Mouse (Mus musculus): Measurements from ENCODE around the gene Tgif2. TPM values are rescaled to one million over a fixed set of nuclear protein-coding genes. Genes with fewer than 3 reads are reported as not detected.
"Not testable (repeated sequence)": the region's sequence is repeated elsewhere in the genome, so short reads cannot be mapped to it uniquely, and the experiment has no call there.

The Tgif2 gene
- polyA plus RNA-seq, 1 experiment from 2014 or later = 0.11 TPM

DNA sequence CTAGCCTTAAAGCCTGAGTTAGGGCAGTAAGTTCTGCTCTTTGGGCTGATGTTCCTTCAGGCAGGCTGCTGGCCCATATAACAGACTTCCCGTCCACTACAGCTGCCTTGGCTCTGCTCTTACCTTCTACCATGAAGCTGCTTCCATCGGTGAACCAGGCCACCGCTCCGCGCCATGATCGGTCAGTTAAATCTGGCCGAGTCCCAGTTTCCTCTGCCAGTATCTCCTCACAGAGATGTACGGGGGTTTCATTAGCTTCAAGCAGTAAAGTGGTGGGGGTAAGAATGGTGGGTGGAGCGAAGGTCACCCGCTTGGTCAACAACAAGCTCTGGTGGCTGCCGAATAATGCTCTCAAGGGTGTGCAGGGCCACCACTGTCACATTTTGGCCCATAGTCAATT, 5.5 kb upstream of the Tgif2 start:
- Histone ChIP-seq H3K27ac (no peak overlapping the region), H3K4me3 (ENCODE audit: inconsistent target) (no peak overlapping the region), H3K36me3 (ENCODE audit: inconsistent target) (no peaks in the 10 kb centered on the region), H3K79me2 (ENCODE audit: inconsistent target) (no peaks in the 10 kb centered on the region)
- 96% methylated on average over 11 of the region's 11 CpGs for WGBS (ENCODE audit: missing documents)

DNA sequence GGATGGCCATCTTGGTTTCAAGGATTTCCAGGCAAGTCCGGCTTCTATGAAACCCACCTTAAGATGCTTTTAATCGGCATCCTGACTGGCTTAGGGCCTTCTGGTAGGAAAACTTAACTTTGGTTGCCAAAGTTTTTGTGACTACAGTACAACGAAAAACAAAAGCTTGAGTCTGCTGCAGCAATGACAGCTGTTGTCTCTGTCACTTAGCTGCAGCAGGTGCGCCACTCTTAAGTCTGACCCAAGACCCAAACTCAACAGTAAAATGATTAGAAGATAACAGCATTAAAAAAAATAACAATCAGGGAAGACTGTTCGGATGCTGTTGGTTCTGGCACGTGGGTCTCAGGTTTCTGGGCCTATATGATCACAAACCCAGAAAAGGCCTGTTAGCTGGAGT, 968 bp upstream of the Tgif2 start:
- Histone ChIP-seq H3K36me3 (ENCODE audit: inconsistent target) (no peaks in the 10 kb centered on the region), H3K27ac (no peak overlapping the region), H3K79me2 (ENCODE audit: inconsistent target) (no peaks in the 10 kb centered on the region), H3K4me3 (ENCODE audit: inconsistent target) (no peak overlapping the region)
- 93% methylated on average over 6 of the region's 6 CpGs for WGBS (ENCODE audit: missing documents)

DNA sequence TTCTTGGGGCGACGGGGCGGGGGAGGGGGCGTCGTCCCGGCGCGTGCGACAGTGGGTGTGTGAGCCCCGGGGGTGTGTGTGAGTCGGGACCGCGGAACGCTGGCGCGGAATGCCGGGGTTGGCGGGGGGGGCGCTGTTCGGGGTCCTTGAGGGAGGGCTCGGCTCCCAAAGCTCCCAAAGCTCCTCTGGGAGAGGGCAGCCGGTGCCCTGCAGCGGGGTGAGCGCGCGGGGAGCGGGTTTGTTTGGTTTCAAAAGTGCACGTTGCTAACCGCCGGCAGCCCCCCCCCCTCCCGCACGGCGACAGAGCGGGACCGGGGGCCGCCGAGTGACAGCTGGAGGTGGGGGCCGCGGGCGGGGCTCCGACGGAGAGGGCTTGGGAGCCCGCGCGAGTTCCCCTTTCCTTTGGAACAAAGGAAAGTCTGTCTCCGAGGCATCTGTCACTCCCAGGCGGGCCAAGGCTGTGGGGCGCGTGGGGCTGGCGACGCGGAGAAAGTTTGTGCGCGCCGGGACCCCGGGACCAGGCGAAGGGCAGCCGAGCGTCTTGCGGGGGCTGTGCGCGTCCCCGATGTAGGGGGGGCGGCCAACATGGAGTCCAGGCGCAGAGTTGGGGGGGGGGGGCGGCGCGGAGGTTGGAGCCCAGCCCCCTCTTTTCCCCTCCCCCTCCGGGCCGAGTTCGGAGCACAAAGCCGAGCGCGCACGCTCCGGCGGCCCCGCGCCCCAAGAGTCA, 657 bp downstream of the Tgif2 start:
- H3K27ac ChIP-seq = no peak overlapping the region
- H3K79me2 ChIP-seq (ENCODE audit: inconsistent target) = no peaks in the 10 kb centered on the region
- H3K36me3 ChIP-seq (ENCODE audit: inconsistent target) = no peaks in the 10 kb centered on the region
- under 1% methylated on average over 72 of the region's 79 CpGs for WGBS (ENCODE audit: missing documents)
- no peak overlapping the region for H3K4me3 ChIP-seq (ENCODE audit: inconsistent target)

- 6% methylated on average over 32 of the region's 42 CpGs for WGBS (ENCODE audit: missing documents)
- H3K27ac ChIP-seq = no peak overlapping the region
Observed at GRCm38 (mm10) chr2:156841028-156841840, 1.4 kb downstream of the Tgif2 start.

GRCm38 (mm10) chr2:156841841-156842706, 2.3 kb downstream of the Tgif2 start:
- H3K4me3 ChIP-seq (ENCODE audit: inconsistent target) = no peak overlapping the region
- H3K27ac ChIP-seq = no peak overlapping the region
- 61% methylated on average over 20 of the region's 20 CpGs for WGBS (ENCODE audit: missing documents)
- H3K36me3 ChIP-seq (ENCODE audit: inconsistent target) = no peaks in the 10 kb centered on the region
- no peaks in the 10 kb centered on the region for H3K79me2 ChIP-seq (ENCODE audit: inconsistent target)

More at GRCm38 (mm10) chr2:156841028-156841840, 1.4 kb downstream of the Tgif2 start:
- Histone ChIP-seq H3K4me3 (ENCODE audit: inconsistent target) (no peak overlapping the region), H3K36me3 (ENCODE audit: inconsistent target) (no peaks in the 10 kb centered on the region), H3K79me2 (ENCODE audit: inconsistent target) (no peaks in the 10 kb centered on the region)

- WGBS (ENCODE audit: missing documents) = 96% methylated on average over 8 of the region's 11 CpGs
- Histone ChIP-seq H3K4me3 (ENCODE audit: inconsistent target) (no peak overlapping the region), H3K79me2 (ENCODE audit: inconsistent target) (no peaks in the 10 kb centered on the region), H3K27ac (no peak overlapping the region), H3K36me3 (ENCODE audit: inconsistent target) (no peaks in the 10 kb centered on the region)
Observed at GRCm38 (mm10) chr2:156842711-156843110, 2.9 kb downstream of the Tgif2 start.

GRCm38 (mm10) chr2:156843331-156843730, 3.5 kb downstream of the Tgif2 start:
- 94% methylated on average over 10 of the region's 10 CpGs for whole genome bisulfite sequencing (ENCODE audit: missing documents)
- H3K27ac ChIP-seq = no peak overlapping the region
- no peak overlapping the region for H3K4me3 ChIP-seq (ENCODE audit: inconsistent target)
- H3K36me3 ChIP-seq (ENCODE audit: inconsistent target) = no peaks in the 10 kb centered on the region
- H3K79me2 ChIP-seq (ENCODE audit: inconsistent target) = no peaks in the 10 kb centered on the region

DNA sequence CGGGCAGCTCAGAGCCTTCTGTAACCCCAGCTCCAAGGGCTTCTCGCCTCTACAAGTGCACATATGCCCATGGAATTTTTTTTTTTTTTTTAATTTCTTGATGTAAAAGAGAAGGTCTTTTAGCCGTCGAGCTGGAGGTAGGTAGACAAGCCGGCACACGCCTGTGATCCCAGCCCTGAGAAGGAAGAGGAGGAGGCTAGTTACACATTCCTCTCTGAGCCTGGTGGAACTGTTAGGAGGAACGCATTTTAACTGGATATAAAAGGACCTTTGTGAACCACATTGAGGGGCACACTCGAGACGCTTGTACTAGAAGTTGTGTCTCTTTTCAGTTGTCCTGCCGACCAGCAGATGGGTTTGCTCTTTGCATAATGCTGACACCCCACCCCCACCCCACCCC, 4.9 kb downstream of the Tgif2 start:
- H3K79me2 ChIP-seq (ENCODE audit: inconsistent target) = no peaks in the 10 kb centered on the region
- no peak overlapping the region for H3K27ac ChIP-seq
- no peaks in the 10 kb centered on the region for H3K36me3 ChIP-seq (ENCODE audit: inconsistent target)
- WGBS (ENCODE audit: missing documents) = 92% methylated on average over 6 of the region's 10 CpGs
- H3K4me3 ChIP-seq (ENCODE audit: inconsistent target) = no peak overlapping the region

GRCm38 (mm10) chr2:156847653-156848052, 7.8 kb downstream of the Tgif2 start:
- Histone ChIP-seq H3K4me3 (ENCODE audit: inconsistent target) (no peak overlapping the region), H3K79me2 (ENCODE audit: inconsistent target) (no peaks in the 10 kb centered on the region), H3K27ac (no peak overlapping the region), H3K36me3 (ENCODE audit: inconsistent target) (no peaks in the 10 kb centered on the region)
- 95% methylated on average over 6 of the region's 6 CpGs for WGBS (ENCODE audit: missing documents)

DNA sequence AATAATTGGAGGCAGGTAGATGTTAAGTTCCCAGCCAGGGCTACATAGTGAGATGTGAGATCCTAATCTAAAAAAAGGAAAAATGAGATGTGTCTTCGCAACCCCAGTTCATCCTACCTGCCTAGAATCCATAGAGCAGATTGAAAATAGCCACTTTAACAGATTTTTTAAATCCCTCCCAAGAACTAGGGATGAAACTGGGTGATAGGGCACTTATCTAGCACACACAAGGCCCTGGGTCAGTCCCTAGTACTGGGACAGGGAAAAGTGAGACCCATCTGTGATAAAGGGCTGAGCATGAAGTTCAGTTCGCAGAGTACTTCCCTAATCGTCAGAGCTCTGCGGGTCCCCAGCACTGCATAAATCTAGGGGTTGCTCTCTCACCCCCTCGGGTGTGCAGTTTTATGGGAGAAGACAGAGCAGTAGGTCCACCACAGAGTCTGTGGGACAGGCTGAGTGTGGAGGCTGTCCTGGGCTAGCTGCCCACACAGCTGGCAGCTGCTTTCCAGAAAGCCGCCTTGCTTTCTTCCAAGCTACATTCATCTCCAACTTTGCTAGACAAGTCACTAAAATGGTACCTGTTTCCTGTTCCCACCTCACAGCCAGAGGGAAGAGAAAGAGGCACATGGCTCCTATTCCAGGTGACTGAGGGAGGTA, 8.8 kb downstream of the Tgif2 start:
- no peaks in the 10 kb centered on the region for H3K79me2 ChIP-seq (ENCODE audit: inconsistent target)
- no peak overlapping the region for H3K27ac ChIP-seq
- no peaks in the 10 kb centered on the region for H3K36me3 ChIP-seq (ENCODE audit: inconsistent target)
- H3K4me3 ChIP-seq (ENCODE audit: inconsistent target) = no peak overlapping the region
- WGBS (ENCODE audit: missing documents) = 82% methylated on average over 6 of the region's 6 CpGs

GRCm38 (mm10) chr2:156850505-156850904, 10.7 kb downstream of the Tgif2 start:
- Histone ChIP-seq H3K36me3 (ENCODE audit: inconsistent target) (no peaks in the 10 kb centered on the region), H3K27ac (no peak overlapping the region), H3K4me3 (ENCODE audit: inconsistent target) (no peak overlapping the region), H3K79me2 (ENCODE audit: inconsistent target) (no peaks in the 10 kb centered on the region)
- 86% methylated on average over 5 of the region's 5 CpGs for WGBS (ENCODE audit: missing documents)

DNA sequence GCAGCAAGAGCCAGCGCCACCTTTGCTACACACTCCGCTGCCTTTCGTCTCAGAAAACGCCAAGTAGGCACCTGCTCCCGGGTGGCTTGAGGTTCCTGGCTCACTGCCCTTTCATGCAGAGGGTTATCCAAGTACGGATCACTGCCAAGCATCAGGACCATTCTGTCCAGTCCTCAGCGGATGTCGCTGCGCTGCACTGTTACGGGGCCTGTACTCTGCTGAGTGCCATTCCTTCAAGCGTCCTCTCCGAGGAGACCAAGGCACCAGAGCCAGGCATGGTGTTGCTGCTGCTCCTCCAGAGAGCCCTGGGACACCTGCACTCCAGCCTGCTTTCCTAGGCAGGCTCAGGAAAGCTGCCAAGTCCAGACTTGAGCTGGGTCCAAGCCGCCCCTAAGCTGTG, 13.8 kb downstream of the Tgif2 start:
- H3K27ac ChIP-seq; H3K36me3 ChIP-seq (ENCODE audit: inconsistent target); H3K4me3 ChIP-seq (ENCODE audit: inconsistent target): not testable (repeated sequence)
- WGBS (ENCODE audit: missing documents) = 96% methylated on average over 5 of the region's 13 CpGs
- peaks cover 21% of the 10 kb centered on the region for H3K79me2 ChIP-seq (ENCODE audit: inconsistent target)

DNA sequence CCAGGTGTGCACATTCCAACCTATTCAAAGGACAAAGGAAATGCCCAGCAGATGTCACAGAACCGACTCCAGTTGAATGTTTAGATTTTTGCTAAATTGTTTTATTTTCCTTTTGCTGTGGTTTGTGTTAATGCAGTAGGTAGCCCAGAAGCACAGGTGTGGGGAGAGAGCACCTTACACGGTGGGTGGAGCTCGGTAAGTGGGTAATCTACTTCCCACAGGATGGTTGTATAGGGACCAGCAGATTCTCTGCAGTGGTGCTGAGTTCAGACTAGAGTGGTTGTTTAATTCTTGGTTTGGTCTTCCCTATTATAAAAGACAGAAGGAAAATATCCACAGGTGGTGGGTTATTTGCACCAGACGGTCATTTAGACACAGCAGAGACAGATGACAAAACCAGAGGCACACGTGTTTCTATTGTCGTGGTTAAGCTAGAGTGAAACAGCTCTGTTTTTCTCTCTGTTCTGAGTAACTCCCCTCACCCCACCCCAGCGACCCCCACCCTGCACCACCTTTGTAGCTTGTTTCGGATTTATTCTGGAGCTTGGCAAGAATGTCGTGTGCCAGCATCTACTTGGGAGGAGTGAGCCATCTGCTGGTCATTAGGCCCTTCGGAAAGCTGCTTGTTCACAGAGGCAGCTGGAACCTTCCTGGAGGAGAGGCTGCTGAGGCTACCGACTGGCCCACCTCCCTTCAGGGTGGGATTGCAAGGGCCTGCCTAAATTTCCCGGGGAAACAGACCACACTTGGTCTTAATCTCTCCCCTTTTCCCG, 14.4 kb downstream of the Tgif2 start:
- H3K4me3 ChIP-seq (ENCODE audit: inconsistent target); H3K36me3 ChIP-seq (ENCODE audit: inconsistent target): not testable (repeated sequence)
- WGBS (ENCODE audit: missing documents) = 83% methylated on average over 11 of the region's 13 CpGs

More for the DNA sequence above, 14.4 kb downstream of the Tgif2 start:
- peaks cover 27% of the 10 kb centered on the region for H3K79me2 ChIP-seq (ENCODE audit: inconsistent target)
- not testable (repeated sequence) for H3K27ac ChIP-seq
